Mouse (Mus musculus) lung, adult 18-20 months (tissue): ENCODE measurements around the gene Zfand6.

ENCODE experiments used
- DNase-seq, 2 experiments: peaks; one replicate each; pipeline ENCODE4 v3.0.0; 2022; ENCODE audit warnings: mixed read lengths in 2 of 2

Zfand6 gene

DNA sequence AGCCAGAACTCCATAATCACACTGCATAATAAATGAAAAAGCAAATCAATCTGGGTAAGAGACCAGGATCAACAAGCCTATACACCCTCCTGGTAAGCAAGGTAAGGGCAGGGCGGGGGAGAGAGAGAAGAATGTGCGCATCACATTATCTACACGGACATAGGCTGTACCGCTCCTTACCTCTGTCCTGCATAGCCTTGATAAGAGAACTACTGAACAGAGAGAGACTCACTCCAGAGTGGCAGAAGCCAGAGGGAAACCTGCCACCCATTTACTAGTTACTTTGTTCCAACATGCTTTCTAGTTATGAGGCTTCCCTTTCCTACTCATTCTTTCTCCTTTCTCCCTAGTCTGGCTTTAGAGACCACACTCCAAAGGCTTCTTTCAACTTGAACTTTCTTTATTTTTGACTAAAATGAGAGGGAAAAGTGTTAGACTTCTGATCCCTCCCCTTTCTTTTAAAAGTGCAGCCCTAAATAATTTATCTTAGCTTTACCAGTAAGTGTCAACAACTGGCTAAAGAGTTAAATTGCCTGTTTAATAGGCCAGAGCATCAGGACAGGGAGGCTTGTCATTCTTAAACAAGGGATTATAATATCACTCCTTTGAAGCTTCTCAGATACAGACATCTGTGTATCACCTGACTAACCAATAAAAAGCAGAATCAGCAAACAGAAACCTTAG lies 38.3 kb downstream of the Zfand6 start:
- no peak for DNase-seq

DNA sequence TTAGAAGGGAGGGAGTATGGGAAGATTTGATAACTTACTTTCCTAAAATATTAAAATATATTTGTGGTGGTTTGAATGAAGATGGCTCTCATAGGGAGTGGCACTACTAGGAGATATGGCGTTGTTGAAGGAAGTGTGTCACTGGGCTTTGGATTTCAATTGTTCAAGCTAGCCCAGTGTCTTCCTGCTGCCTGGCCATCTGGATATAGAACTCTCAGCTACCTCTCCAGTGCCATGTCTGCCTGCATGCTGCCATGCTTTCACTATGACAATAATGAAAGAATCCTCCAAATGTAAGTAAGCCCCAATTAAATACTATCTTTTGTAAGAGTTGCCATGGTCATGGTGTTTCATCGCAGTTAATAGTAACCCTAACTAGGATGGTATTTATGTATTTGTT lies 40.7 kb downstream of the Zfand6 start:
- no peak for DNase-seq

DNA sequence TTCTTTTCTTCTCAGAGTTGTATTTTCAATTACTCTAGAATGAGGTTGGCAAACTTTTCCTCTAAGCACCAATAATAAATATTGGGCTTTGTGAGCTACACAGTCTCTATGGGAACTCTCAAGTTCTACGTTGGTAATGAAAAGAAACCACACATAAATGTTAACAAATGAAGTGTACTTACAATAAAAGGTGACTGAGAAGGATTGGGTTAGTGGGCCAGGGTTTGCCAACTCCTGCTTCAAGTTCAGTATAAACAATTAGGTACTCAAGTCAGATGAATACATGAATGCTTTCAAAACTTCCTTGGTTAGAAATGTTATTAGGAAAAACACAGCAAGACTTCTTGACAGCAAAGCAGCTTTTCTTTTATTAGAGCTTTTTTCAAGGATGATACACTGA lies 43.5 kb downstream of the Zfand6 start:
- peak; percentile 51 to 70 for DNase-seq

DNA sequence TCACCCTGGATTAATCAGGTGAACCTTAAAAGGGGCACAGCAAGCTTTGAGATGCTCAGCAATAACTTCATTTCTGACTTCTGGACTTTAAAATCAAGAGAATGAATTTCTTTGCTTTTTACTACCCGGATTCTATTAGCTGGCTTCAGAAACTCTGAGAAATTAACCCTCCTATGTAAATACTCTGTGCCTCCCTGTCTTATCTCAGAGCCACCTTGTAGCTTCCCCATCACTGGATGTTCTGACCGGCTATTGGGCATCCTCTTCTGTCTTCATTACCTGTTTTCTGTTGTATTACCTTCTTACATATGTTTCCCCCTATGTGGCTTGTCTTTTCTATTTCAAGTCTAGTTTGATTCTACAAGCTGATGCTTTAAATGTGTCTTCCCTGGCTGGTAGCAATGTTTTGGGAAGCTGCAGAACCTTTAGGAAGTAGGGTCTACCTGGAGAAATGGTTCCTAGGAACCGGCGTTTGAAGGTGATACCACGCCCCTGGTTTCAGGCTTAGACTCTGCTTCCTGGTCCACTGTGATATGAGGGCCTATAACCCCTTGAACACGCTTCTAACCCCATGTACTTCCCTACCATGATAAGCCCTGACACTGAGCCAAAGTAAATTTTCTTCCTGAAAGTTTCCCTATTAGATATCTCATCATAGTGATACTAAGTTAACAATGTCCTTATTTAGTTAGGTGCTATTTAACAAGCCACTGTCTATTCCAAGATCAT lies 46.3 kb downstream of the Zfand6 start:
- DNase-seq: no peak

DNA sequence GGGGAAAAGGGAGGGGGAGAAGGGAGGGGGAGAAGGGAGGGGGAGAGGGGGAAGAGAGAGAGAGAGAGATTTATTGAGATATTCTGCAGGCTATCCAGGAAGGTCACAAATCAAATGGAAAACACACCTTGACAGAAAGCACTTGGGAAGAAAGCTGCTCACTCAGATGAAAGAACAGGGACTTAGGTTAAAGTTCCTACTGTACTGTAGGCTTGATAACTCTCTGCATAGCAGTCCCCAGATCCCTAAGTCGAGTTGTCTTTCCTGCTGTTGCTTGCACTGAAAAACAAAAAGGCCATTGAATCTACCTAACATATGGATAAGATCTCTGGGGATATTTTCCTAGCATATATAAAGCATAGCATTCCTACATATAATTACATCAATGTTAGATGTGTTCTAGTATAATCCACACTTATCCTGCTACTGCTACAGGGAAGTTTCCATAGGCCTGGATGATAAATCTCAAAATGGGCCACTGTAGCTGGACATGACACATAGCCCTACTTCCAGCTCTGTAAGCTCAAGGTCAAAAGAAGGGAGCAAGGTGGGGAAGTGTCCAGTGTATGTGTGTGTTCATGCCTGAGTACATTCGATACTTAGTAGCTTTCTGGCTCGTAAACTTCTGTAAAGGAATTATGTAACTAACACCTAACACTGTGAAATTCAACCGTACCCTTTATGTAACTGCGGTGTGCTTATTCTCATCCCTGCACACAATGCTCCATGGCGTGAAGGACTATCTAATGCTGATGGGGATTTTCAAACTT lies 47.4 kb downstream of the Zfand6 start:
- no peak for DNase-seq

DNA sequence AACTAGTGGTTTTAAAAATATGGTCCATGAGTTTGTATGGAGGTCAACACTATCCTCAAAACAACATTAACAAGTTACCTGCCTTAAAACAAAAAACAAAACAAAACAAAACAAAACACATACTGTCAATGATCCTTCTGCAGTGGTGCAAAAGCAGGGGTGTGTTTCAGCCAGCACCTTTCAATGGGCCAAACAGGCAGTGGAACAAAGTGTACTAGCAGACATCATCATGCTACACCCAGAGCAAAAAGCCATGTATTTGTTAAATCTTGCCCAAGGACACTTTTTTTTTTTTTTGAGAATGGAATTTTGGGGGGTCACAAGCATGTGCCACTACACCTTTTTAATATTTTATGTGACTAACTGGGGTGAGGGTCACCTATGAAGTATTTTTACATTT lies 52.8 kb downstream of the Zfand6 start:
- no peak for DNase-seq

DNA sequence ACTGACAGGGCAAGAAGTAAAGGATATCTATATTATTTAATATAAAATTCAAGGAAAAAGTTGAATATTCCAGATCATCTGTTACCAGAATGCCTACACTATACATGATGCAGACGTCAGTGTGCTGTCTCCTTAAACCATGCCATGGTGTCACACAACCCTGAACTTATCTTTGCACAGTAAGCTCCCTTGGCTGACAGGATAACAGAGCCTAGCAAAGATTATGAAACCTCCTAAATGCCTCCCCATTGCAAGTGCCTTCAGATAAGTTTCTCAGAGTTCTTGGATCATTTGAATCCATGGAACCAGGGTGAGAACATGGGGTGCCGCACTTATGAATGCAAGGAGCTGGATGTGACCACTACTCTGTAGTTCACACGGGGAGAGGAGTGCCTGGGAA lies 57.9 kb downstream of the Zfand6 start:
- no peak for DNase-seq

DNA sequence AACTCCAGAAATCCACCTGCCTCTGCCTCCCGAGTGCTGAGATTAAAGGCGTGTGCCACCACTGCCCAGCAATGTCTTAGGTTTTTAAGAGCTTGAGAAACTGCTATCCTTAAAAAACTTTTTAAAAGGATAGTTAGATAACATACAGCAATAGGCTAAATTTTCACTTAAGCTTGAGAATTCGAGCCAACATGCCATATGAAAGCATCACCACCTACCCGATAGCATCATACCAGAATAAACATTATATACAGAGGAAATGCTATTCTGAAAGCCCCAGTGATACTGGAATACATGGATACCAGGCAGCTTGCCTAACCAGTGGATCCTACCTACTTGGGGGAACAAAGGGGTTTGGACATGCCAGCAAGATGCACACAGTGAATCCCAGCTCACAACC lies 66.0 kb downstream of the Zfand6 start:
- DNase-seq: no peak

DNA sequence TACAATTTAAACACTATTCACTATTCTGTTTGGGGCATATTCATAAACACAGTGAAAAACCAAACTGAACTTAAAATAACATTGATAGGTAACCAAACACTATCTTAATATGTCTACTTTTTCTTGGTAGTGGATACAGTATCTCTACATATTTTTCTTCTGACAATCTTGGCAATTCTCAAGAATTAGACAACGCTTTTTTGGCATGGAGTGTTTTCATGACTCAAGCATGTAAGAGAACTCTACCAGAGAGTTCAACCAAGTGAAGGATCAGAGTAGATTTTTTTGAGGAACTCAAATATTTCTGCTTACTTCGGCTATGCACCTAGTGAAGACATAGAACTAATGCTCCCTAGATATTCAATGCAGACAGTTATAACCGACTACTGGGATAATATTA lies 68.8 kb downstream of the Zfand6 start:
- no peak for DNase-seq

DNA sequence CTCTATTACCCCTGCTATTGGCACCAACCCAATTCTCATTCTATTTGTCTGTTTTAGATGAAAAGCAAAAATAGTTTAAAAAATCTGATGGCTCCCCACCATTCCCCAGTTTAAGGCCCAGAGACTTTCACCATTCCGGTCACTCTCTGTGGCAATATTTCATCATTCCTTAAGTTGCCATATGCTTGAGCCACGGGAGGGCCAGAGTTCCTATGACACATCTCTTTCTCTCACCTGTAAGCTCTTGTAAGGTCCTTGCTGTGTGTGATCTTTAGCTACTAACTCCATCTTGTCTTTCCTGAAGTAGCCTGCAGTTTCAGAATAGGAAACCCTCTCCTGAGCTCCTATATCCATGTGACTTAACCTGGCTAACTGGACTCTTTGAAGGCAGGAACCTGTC lies 70.8 kb downstream of the Zfand6 start:
- DNase-seq: no peak

DNA sequence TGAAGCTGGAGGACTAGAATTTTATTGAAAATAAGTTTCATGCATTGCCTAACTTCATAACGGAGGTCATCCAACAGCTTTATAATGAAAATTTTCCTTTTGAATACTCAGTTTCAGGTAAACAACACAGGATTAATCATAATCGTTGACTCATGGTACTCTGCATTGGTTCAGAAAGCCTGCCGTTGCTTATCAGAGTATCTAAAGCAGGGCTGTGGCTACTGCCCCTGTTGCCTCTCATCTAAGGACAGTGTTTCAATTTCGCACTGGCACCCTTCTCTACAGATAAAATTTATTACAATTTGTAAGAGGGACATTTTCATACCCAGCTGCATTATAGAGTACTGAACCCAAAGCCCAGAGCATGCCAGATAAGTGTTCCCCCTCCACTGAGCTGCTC lies 77.3 kb downstream of the Zfand6 start:
- DNase-seq: no peak

DNA sequence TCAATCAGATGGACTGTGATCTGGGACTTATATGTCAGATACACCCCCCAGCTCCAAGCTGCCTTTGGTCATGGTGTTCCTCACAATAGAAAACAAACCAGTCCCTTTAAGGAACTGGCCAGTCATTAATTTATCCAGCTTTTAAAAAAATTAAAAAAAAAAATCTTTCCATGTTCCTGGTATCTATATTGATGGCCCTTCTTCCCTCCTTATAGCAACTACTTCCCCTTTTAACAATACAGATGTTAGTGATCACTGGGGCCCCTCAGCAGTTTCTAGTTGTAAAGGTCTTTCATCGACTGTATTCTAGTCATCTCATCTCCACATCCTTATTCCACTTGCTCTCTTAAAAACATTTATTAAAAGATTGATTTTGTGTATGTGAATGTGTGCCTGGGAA lies 78.2 kb downstream of the Zfand6 start:
- no peak for DNase-seq

DNA sequence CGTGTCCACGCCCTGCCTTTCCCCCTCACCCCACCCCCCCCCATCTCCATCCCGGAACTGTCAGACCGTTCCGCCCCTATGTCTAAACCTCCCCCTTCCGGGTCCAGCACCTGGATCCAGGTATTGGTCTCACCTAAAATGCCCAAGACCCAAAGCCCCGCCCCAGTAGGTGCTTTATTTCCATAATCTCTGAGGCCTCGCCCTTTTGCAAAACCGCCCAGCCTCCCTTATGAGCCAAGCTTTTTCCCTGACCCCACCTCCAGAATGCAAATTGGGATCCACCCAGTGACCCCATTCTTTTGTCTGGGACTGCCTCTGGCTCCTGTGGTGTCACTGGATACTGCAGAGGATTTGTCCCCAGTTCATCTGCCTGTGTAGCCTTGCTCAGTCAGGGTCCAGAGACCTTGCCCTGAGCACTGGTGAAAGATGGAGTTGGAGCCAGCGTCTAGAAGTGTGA lies 83.4 kb downstream of the Zfand6 start, which contains the start of gene Fah:
Fah (minus strand) TSS at position 430 of the 457 bp plus-strand sequence.
- peak; percentile 84 to 88 for DNase-seq

DNA sequence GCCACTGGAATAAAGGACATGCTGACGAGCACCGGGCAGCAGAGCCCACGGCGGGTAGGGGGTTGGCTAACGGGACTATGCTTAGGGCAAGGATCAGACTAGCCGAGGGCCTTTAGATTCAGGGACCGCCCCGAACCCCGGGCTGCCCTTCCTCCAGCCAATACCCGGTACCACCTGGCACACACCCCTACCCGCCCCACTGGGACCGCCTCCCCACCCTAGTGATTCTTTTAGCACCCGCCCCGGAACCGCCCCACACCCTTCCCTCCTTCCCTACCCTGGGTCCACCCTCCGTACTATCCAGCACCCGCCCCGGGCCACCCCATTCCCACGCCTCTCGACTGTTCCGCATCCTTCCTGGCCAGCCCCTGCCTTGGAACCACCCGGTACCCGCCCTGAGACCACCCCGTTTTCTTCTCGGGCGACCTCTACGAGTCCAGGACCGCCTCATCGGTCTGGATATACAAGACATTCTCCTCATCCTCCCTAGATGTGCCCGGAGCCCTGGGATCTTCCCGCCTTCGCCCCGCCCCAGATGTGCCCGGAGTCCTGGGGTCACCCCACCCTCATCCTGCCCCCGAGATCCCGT lies 84.0 kb downstream of the Zfand6 start:
- peak; percentile 94 to 96 for DNase-seq

DNA sequence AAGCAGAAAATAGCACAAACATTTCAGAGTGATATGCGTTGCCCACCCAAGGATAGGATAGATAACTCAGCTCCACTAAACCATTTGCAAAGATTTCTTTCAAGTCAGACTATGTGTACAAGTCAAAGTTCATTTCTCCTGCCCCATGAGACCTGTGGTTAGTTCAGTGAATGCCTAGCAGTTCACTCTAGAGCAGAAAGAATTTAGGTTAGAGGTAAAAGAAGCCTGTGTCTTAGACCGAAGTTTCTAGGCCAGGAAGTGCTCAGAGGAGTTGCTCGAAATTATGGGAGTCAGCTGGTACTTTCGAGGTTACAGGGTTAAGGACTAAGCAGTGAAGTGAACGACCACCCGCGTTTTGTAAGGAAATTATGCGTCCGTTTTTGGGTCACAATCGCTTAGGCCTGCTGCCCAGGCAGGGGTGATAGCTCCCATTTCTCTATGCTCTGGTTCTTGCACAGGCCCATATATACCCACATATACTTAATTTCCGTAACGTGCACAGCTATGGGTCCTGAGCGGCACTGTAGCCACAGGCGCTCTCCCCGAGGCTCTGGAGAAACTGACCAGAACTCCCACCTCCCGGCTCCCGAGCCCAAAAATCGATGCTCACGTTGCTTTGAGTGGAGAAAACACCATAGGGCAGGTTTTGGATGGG lies 84.6 kb downstream of the Zfand6 start:
- no peak for DNase-seq

DNA sequence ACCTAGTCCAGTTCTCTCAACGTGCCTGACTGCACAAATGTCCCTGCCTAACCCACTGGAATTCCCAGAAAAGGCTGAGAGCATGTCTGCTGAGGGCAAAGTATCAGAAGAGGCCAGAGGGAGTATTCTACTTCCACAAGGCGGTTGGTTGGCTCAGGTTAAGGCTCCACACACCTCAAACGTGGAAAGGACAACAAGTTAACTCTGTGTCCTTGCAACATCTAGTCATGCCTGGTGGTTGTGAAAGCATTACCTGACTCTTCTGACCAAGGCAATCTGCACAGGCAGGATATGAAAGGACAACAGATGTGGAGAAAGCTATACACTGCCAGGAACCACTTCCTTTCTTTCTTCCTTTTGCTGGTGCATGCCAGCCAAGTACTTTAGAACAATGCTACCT lies 85.3 kb downstream of the Zfand6 start:
- DNase-seq: peak; percentile 30 to 70

DNA sequence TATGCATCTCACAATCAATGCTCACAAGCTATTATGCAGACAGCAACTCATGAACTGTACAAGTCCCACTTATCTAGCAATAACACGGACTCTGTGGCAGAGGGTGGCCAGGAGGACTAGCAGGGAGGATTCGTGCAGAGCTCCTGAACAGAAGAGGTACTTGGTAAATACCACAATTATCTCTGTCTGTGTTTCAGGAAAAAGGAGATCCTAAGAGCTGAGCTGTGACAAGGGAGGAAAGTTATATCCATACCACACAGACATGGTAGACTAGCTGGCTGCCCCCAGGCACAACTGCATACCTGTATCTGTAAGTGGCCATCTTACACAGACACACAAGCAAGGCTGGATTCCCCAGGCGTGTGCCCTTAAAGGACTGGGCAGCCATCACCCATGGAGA lies 88.4 kb downstream of the Zfand6 start:
- no peak for DNase-seq

DNA sequence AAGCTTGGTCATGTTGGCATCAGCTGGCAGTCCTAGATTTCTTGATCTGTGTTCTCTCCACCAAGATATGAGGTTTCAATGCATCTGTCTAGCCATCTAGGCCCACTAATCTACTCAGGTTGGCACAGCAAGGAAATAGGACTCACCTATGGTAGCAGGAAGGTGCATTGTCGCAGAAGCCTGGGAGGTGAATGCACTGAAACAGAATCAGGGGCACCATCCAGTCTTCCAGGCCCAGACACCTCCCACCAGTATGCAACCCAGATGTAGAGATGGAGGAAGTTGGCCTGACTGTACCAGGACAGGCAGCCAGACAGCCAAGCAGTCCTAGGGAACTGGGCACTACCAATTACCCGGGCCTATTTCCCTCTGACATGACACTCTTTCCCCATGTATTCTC lies 89.1 kb downstream of the Zfand6 start:
- no peak for DNase-seq

DNA sequence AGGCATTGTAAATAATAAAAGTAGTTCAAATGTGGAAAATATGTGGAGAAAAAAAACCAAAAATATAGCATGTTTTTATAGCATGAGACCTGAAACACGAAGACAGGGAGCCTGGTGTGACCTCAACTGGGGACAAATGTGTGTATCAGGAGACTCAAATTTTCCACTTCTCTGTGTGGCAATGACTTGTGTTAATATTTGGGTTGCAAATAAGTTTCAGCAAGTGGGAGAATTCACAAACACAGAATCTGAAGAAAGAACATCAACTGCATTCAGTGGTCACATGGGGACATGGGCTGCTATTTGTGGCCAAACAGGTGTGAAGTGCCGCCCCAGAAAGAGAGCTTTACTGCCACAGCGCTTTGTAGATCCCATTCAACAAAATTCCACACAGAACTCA lies 93.1 kb downstream of the Zfand6 start:
- DNase-seq: no peak

DNA sequence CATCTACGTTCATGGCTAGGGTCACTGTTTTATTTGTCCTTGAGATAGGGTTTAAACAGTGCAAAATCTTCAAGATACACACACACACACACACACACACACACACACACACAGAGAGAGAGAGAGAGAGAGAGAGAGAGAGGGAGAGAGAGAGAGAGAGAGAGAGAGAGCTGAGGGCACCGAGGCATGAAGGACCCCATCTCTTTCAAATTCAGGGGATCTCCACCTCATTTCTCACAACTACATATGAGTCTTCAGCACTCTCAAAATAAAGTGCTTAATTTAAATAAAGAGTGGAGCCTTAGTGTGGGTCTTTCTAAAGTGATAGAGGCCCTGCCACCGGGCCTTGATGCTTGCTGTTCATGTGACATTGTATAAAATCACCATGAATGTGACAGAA lies 93.8 kb downstream of the Zfand6 start:
- no peak for DNase-seq

DNA sequence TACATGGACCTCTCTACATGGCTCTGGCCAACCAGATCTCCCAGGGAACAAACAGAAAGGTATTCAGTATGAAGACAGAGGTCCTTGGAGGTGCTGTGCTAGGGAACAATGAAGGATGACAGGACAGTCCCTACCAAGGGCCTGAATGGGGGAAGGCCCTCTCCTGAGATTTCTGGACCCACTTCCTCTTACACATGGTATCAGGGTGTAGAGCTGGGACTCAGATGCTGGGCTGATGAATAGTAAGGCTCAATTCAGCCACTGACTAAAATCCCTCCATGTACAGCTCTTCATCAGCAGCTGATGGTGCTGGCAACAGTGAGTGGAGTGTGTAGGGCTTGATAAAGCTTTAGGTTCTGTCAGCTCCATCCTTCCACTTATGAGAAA lies 94.8 kb downstream of the Zfand6 start:
- DNase-seq: no peak

DNA sequence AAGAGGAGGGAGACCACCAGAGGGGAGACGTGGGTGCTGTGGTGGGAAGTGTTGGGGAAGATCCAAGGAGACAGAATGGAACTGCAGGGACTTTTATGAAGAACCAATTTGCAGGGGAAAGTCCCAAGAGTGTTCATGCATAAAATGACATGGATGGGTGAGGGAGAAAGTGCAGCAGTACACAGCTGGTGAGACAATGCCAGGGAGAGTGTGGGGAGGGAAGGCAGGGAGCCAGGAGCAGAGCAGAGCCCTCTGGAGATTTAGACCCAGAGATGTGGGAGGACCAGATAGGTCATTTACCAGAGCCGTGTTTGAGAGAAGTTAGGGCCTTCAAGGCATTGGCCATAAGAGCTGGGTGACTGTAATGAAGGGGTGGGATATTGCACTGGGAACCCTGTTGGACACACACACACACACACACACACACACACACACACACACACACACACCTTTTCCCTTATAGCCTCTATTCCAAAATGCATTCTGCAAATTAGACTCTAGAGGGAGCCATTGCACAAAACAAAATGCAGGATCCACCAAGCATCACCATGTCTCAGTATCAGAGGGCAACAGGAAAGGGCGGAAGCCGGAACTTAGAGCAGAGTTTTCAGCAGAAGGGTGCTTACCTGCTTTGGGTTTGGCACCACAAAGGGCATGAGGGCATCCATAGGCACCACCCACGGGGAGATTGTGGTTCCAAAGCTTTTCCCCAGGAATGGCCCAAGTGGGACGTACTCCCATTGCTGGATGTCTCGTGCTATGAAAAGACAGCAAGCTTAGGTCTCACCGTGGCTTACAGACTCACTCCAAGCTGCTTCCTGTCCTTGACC lies 95.5 kb downstream of the Zfand6 start:
- peak; percentile 15 to 35 for DNase-seq
